Mouse (Mus musculus): Measurements from ENCODE around the gene Folr1. TPM values are rescaled to one million over a fixed set of nuclear protein-coding genes. Genes with fewer than 3 reads are reported as not detected.
A peak's percentile ranks its signal among the peaks of the same experiment; 100 is the strongest.

The Folr1 gene
- polyA plus RNA-seq, 1 experiment from 2014 or later, result 19.5 TPM

- Histone ChIP-seq H3K4me3 (peak overlapping the region; percentile 73), H3K27me3 (ENCODE audit: low read depth, poor library complexity, severe bottlenecking) (no peaks in the 10 kb centered on the region), H3K9me3 (replicated peaks) (no peaks in the 10 kb centered on the region), H3K4me1 (peaks cover 50% of the 10 kb centered on the region), H3K36me3 (peaks cover 34% of the 10 kb centered on the region), H3K27ac (replicated peaks) (peak overlapping the region; percentile 96)
- DNase-seq (ENCODE audit: low spot score), result peak; percentile 86
- under 1% methylated on average over 63 of the region's 63 CpGs for WGBS
Observed at GRCm38 (mm10) chr7:101836271-101837153, 34.1 kb downstream of the Folr1 start.

- peaks cover 43% of the 10 kb centered on the region for H3K36me3 ChIP-seq
- peak overlapping the region; percentile 96 for H3K27ac ChIP-seq (replicated peaks)
- WGBS, result 52% methylated on average over 5 of the region's 5 CpGs
- H3K27me3 ChIP-seq (ENCODE audit: low read depth, poor library complexity, severe bottlenecking), result no peaks in the 10 kb centered on the region
- peak; percentile 23 for DNase-seq (ENCODE audit: low spot score)
- H3K9me3 ChIP-seq (replicated peaks), result 0 out of 2 replicates have a peak, but pooled peaks cover 6% of the 10 kb centered on the region
- peak overlapping the region; percentile 73 for H3K4me3 ChIP-seq
- peaks cover 50% of the 10 kb centered on the region for H3K4me1 ChIP-seq
Observed at GRCm38 (mm10) chr7:101835457-101836109, 35.0 kb downstream of the Folr1 start.

- no peak for DNase-seq (ENCODE audit: low spot score)
- peaks cover 50% of the 10 kb centered on the region for H3K36me3 ChIP-seq
- 79% methylated on average over 3 of the region's 3 CpGs for WGBS
- peak overlapping the region; percentile 73 for H3K4me3 ChIP-seq
- H3K9me3 ChIP-seq (replicated peaks), result 0 out of 2 replicates have a peak, but pooled peaks cover 6% of the 10 kb centered on the region
- H3K27me3 ChIP-seq (ENCODE audit: low read depth, poor library complexity, severe bottlenecking), result no peaks in the 10 kb centered on the region
- peak overlapping the region; percentile 96 for H3K27ac ChIP-seq (replicated peaks)
- peaks cover 50% of the 10 kb centered on the region for H3K4me1 ChIP-seq
Observed at GRCm38 (mm10) chr7:101834903-101835302, 35.7 kb downstream of the Folr1 start.

GRCm38 (mm10) chr7:101833916-101834584 is 36.5 kb downstream of the Folr1 start:
- Histone ChIP-seq H3K27ac (replicated peaks) (peak overlapping the region; percentile 96), H3K36me3 (peaks cover 58% of the 10 kb centered on the region), H3K27me3 (ENCODE audit: low read depth, poor library complexity, severe bottlenecking) (no peaks in the 10 kb centered on the region), H3K4me3 (peak overlapping the region; percentile 73; the same call in 1 of the 2 replicates), H3K4me1 (peaks cover 48% of the 10 kb centered on the region), H3K9me3 (replicated peaks) (0 out of 2 replicates have a peak, but pooled peaks cover 6% of the 10 kb centered on the region)
- 70% methylated on average over 3 of the region's 3 CpGs for whole genome bisulfite sequencing
- no peak for DNase-seq (ENCODE audit: low spot score)

- Histone ChIP-seq H3K27ac (replicated peaks) (no peak overlapping the region), H3K36me3 (peaks cover 65% of the 10 kb centered on the region), H3K4me3 (no peak overlapping the region), H3K4me1 (peaks cover 41% of the 10 kb centered on the region), H3K27me3 (ENCODE audit: low read depth, poor library complexity, severe bottlenecking) (no peaks in the 10 kb centered on the region), H3K9me3 (replicated peaks) (0 out of 2 replicates have a peak, but pooled peaks cover 6% of the 10 kb centered on the region)
- DNase-seq (ENCODE audit: low spot score), result no peak
- WGBS, result 75% methylated on average over 5 of the region's 5 CpGs
Observed at GRCm38 (mm10) chr7:101833352-101833751, 37.2 kb downstream of the Folr1 start.

- WGBS, result 95% methylated on average over 4 of the region's 4 CpGs
Observed at GRCm38 (mm10) chr7:101832372-101832771, 38.2 kb downstream of the Folr1 start.

GRCm38 (mm10) chr7:101831437-101831836 is 39.2 kb downstream of the Folr1 start:
- Histone ChIP-seq H3K4me1 (peaks cover 32% of the 10 kb centered on the region), H3K27ac (replicated peaks) (no peak overlapping the region), H3K9me3 (replicated peaks) (0 out of 2 replicates have a peak, but pooled peaks cover 6% of the 10 kb centered on the region), H3K36me3 (peaks cover 84% of the 10 kb centered on the region), H3K27me3 (ENCODE audit: low read depth, poor library complexity, severe bottlenecking) (no peaks in the 10 kb centered on the region), H3K4me3 (no peak overlapping the region)
- DNase-seq (ENCODE audit: low spot score), result no peak
- 93% methylated on average over 8 of the region's 8 CpGs for WGBS

More at GRCm38 (mm10) chr7:101832372-101832771, 38.2 kb downstream of the Folr1 start:
- 0 out of 2 replicates have a peak, but pooled peaks cover 6% of the 10 kb centered on the region for H3K9me3 ChIP-seq (replicated peaks)
- no peak overlapping the region for H3K27ac ChIP-seq (replicated peaks)
- H3K27me3 ChIP-seq (ENCODE audit: low read depth, poor library complexity, severe bottlenecking), result no peaks in the 10 kb centered on the region
- no peak for DNase-seq (ENCODE audit: low spot score)
- no peak overlapping the region for H3K4me3 ChIP-seq
- peaks cover 35% of the 10 kb centered on the region for H3K4me1 ChIP-seq
- peaks cover 75% of the 10 kb centered on the region for H3K36me3 ChIP-seq

- Histone ChIP-seq H3K36me3 (peaks cover 95% of the 10 kb centered on the region), H3K27ac (replicated peaks) (no peak overlapping the region), H3K4me3 (no peak overlapping the region), H3K27me3 (ENCODE audit: low read depth, poor library complexity, severe bottlenecking) (no peaks in the 10 kb centered on the region), H3K4me1 (peaks cover 21% of the 10 kb centered on the region), H3K9me3 (replicated peaks) (0 out of 2 replicates have a peak, but pooled peaks cover 6% of the 10 kb centered on the region)
- DNase-seq (ENCODE audit: low spot score), result no peak
- 92% methylated on average over 3 of the region's 3 CpGs for WGBS
Observed at GRCm38 (mm10) chr7:101830373-101830772, 40.2 kb downstream of the Folr1 start.

- 0 out of 2 replicates have a peak overlapping the region, but pooled peaks have one; percentile 3 for H3K4me3 ChIP-seq
- H3K9me3 ChIP-seq (replicated peaks), result no peaks in the 10 kb centered on the region
- H3K27me3 ChIP-seq (ENCODE audit: low read depth, poor library complexity, severe bottlenecking), result peaks cover 56% of the 10 kb centered on the region
- no peak overlapping the region for H3K27ac ChIP-seq (replicated peaks)
- H3K36me3 ChIP-seq, result peaks cover 64% of the 10 kb centered on the region
- no peak for DNase-seq (ENCODE audit: low spot score)
- H3K4me1 ChIP-seq, result peaks cover 36% of the 10 kb centered on the region
- WGBS, result 88% methylated on average over 18 of the region's 18 CpGs
Observed at GRCm38 (mm10) chr7:101823758-101824630, 46.6 kb downstream of the Folr1 start.

GRCm38 (mm10) chr7:101822836-101823757 is 47.5 kb downstream of the Folr1 start:
- peaks cover 42% of the 10 kb centered on the region for H3K4me1 ChIP-seq
- 27% methylated on average over 32 of the region's 32 CpGs for WGBS
- peaks cover 65% of the 10 kb centered on the region for H3K27me3 ChIP-seq (ENCODE audit: low read depth, poor library complexity, severe bottlenecking)
- peak; percentile 62 for DNase-seq (ENCODE audit: low spot score)
- H3K9me3 ChIP-seq (replicated peaks), result no peaks in the 10 kb centered on the region
- no peak overlapping the region for H3K27ac ChIP-seq (replicated peaks)
- peaks cover 55% of the 10 kb centered on the region for H3K36me3 ChIP-seq
- H3K4me3 ChIP-seq, result no peak overlapping the region
